Mouse (Mus musculus) MEL-GATA-1-ER (cell line): ENCODE measurements around the gene Acap2.

Experiments used
- DNase-seq: peaks from one replicate; pipeline ENCODE4 v3.0.0-alpha.2; 2012; ENCODE audit warnings: low read depth; ENCODE audit errors: extremely low read depth

Gene Acap2

DNA sequence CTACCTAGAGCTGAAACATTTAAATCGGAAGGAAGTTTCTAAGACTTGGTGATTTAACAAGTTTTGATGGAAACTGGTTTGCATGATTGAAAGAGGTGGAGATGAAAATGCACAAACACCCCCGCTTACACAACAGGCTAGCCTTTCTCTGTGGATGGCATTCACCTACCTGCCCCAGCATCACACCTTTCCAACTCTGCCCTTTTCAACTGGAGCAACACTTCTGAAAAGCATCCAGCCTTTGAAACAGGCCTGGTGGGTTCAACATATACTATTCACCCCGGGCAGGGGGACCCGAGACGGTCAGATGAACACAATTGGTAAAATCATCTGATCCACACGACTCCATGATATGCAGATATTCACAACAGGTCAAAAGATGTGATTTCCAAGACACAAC lies 119.2 kb downstream of the Acap2 start:
- no peak for DNase-seq

DNA sequence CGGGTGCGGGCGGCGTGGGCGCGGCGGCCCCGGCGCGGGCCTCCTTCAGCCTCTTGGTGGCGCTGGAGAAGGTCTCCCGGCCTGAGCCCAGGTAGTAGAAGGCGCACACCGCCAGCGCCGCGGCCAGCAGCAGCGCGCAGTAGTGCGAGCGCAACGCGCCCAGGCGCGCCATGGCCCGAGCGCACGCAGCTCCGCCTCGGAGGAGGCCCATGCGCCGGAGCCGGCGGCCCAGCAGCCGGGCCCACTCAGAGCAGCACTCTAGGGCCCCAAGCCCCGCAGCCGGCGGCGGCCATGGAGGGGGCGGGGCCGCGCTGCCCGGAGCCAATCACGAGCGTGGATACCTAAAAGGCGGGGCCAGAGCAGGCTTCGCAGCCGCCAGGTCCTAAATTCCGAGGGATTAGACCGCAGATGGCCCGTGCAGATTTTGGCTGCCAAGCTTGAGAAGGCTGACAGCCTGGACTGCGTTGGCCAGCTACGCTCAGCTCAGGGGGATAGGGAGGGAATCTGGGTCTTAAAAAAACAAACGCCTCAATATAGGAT lies 119.8 kb downstream of the Acap2 start, which contains the start of gene Xxylt1:
TSS of gene Xxylt1 (minus strand) at position 308 of the 540 bp plus-strand sequence.
- peak; percentile 78 for DNase-seq

DNA sequence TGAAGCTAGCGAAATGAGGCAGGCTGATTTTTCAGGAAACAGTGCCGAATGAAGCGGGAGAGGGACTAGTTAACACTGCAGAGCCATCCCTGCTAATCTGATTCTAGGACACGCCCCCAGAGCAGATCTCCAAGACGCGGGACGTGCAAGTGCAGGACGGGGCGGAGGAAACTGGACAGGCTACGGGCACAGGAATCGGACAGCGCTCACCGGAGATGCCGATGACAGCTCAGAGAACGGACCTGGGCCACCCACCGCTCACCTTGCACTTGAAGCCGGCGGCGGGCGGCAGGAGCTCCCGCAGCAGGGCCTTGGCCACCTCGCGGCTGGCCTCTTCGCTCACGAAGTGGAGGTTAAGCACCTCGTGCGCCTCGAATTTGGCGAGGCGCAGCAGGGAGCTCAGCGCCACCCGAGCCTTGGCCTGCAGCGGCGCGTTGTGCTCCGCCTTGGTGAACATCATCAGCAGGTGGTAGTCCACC lies 120.4 kb downstream of the Acap2 start:
- peak; percentile 67 for DNase-seq

GRCm38 (mm10) chr16:31077396-31077795 lies 123.6 kb downstream of the Acap2 start:
- DNase-seq: no peak

GRCm38 (mm10) chr16:31076436-31076835 lies 124.6 kb downstream of the Acap2 start:
- DNase-seq: no peak

- DNase-seq: no peak
These were observed 126.6 kb downstream of the Acap2 start for GRCm38 (mm10) chr16:31074324-31074908.

DNA sequence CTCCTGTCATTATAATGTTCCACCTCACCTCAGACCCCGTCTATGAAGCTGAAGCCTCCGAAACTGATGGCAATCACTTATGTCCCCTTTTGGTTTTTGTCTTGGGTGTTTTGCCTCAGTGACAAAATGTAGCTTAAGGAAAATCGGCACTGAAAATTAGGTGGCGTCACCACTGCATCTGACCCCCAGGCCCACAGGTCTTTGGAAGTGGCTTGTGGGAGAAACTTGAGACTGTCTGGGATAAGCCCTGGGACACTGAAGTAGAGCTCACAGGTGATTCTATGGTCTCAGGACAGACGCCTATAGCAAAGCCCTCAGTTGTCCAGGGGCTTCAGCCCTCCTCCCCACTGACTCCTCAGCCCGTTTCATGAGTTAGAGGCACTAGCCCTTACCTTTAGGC lies 129.3 kb downstream of the Acap2 start:
- DNase-seq: no peak

- peak; percentile 18 for DNase-seq
These were observed 130.5 kb downstream of the Acap2 start for GRCm38 (mm10) chr16:31070358-31071133.

DNA sequence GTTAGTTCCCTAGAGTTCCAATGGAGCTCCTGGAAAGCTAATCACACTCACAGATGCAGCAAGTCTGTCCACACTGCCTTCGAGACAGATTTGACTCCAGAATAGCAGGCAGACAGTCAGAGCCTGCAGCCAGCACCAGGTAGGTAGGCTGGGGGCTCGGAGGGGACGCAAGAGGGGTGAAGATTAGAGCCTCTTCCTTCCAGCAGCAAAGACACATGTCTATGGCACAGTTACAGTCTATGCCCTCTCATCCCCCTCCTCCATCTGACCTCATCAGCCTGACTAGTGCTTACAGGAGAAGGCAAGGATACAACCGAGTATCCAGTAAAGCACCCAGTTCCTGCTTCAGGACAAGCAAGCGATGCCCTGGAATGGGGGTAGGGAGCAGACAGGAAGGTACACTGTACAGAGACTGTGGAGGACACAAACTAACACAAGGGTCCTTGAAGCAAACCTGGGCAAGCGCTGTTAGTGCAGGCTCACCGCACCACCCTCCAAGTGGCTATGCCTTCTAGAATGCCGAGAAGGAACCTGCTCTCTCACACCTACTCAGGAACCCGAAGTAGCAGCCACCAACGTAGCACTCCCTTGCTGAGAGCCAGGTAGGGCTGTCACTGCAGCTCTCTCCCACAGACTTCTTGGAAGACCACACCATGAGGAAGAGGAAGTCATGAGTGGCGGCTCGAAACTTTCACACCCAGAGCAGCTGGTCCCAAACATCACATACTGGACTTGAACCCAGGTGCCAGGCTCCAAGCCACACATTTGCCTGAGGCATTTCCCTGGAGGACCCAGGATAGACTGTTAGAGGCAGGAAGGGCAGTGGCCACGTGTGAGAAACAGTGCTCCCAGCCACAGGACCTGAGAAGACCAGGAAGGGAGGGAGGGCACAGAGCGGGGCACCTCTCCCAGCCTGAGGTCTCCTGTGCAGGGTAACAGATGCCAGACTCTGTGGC lies 131.6 kb downstream of the Acap2 start:
- no peak for DNase-seq

- DNase-seq: no peak
These were observed 132.8 kb downstream of the Acap2 start for GRCm38 (mm10) chr16:31068280-31068679.

- no peak for DNase-seq
These were observed 134.5 kb downstream of the Acap2 start for GRCm38 (mm10) chr16:31066344-31067098.

DNA sequence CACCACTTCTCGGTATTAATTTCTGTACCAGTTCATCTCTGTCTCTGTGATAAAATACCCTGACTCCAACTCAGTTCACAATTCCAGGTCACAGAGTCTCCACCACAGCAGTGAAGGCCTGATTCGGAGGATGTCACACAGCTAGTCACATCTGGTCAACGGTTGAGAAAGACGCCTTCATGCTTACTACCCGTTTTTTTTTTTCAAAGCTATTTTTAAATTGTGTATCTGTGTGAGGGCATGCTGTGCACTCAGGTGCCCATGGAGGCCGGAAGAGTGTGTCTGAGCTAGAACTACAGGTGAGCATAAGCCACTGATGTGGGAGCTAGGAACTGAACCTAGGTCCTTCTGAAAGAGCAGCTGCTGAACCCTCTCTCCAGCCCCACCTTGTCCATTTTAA lies 136.3 kb downstream of the Acap2 start:
- no peak for DNase-seq

DNA sequence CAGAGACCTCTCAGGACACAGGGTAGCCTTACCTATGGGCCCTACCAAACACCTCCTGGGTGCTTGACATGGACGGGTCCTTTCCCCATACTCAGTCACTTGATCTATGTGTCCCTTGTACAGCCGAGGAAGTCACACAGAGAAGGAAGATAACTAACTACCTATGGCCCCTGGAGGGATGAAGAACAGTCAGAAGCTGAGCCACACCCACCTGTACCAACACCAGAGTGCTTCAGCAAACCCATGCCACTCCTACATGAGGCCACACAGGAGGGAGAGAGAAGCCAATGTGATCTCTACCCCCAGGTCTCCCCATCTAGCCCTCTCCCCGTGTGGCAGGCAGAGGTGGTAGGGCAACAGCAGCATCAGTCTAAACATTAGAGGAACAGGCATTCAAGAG lies 138.1 kb downstream of the Acap2 start:
- no peak for DNase-seq

DNA sequence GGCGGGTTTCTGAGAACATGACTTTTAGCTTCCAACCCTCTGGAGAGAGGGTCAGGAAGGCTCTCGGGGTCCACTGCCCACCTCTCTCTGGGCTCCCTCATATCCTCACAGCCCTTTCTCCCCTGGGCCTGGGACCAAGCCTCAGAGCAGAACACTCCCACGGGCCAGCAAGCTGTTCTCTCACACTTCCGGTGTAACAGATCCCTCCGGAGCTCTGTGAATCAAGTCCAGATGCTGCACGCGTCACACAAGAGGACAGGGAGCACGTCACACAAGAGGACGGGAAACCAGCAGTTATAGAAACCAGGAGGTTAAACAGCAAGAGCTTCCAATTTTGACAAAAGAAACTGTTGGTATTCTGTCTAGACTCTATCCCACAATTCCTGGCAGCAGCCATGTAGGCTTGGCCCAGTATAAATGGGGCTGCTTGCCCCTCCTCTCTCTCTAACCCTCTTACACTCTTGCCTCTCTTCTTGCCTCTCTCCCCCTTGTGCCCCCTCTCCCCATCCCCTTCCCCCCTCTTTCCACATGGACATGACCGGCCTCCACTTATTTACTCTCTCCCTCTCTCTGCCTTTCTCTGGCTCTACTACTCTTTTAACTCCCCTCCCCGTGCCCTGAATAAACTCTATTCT lies 139.7 kb downstream of the Acap2 start:
- no peak for DNase-seq

DNA sequence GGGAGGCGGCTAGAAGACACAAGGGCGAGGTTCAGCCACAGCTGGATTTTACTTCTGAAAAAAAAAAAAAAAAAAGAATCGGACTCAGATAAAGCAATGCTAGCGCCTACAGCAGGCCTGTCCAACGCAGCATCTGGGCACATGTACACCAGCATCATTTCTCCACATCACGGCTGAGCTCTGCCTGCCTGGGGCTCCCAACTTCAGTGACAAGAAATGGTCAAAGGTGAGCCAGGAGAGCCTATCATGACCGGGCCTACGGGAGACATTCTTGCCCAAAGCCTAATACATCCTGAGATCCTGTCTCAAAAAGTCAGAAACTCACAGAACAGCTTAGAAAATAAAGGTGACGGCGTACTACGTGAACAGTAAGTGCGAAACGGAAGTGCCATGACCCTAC lies 140.3 kb downstream of the Acap2 start:
- DNase-seq: no peak

DNA sequence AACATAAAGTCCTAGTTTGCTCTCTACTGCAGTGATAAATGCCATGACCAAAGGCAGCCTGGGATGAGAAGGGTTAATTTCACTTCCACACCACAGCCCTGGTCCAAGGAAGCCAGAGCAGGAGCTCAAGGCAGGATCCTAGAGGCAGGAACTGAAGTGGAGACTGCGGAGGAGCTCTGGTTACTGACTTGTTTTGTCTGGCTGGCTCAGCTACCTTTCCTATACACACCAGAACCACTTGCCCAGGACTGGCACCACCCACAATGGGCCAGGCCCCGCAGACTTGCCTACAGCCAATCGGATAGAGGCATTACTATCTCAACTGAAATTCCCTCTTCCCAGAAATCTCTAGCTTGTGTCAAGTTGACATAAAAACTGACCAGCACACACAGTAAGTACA lies 140.8 kb downstream of the Acap2 start:
- DNase-seq: no peak

GRCm38 (mm10) chr16:31059730-31060129 lies 141.3 kb downstream of the Acap2 start:
- DNase-seq: no peak

DNA sequence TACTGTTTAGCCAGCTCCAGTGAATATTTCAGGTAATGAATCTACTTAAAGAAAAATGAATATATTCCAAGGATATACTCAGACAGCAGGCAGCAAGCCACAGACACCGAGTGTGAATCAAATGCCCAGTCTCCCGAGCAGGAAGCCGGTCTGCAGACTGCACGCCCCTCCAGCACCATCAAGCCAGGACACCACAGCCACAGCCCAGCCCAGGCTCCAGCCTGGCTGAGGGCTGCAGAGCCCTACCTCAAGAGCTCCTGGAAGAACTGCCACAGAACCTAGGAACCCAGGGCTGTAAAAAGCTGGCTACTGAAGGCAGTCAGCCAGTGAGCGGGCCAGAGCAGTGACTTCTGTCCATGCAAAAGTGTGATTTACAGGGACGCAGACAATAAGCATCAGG lies 148.2 kb downstream of the Acap2 start:
- DNase-seq: no peak

GRCm38 (mm10) chr16:31052177-31052726 lies 148.8 kb downstream of the Acap2 start:
- DNase-seq: no peak

DNA sequence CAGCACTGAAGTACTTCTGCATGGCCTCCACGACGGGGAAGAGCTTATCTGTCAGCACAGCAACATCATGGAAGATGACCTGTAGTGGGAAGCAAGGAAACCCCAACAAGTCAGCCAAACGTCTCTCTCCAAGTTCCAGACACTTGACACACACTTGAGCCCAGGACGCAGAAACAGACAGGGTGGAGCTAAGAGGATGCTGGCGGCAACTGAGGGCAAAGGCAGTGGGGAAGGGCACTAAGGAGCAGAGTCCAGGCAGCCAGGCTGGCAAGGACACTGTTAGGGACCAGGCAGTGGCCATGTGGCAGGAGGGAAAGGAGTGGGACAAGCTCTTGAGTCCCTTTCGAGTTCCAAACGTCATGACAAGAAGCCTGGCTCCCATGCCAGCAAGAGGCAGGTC lies 150.3 kb downstream of the Acap2 start:
- DNase-seq: no peak
